Mouse (Mus musculus) forebrain, embryonic 16.5 days (tissue): ENCODE results near the gene Akt3. TPM values are rescaled to one million over a fixed set of nuclear protein-coding genes. Genes with fewer than 3 reads are reported as not detected.
A peak's percentile ranks its signal among the peaks of the same experiment; 100 is the strongest.

Experiments used
- ATAC-seq: fragments of 200-750 bp; cut with Nextera tagmentation; 2 replicates; pipeline ENCODE4 v1.8.0; 2017; ENCODE audit warnings: mild to moderate bottlenecking, moderate library complexity
- H3K27ac ChIP-seq: fragments of 300-500 bp; sonication (generic); 2 replicates; pipeline ENCODE4 v1.5.1; 2014; ENCODE audit warnings: low read length, control low read depth
- H3K27me3 ChIP-seq: fragments of 300-500 bp; sonication (generic); replicated peaks from 2 replicates; pipeline ENCODE4 v1.6.1; 2014; ENCODE audit warnings: low read length; ENCODE audit not compliant: control insufficient read depth, insufficient read depth
- H3K36me3 ChIP-seq: fragments of 300-500 bp; sonication (generic); 2 replicates; pipeline ENCODE4 v1.6.1; 2014; ENCODE audit not compliant: control insufficient read depth, insufficient read depth
- H3K4me1 ChIP-seq: fragments of 300-500 bp; sonication (generic); replicated peaks from 2 replicates; pipeline ENCODE4 v1.6.1; 2014; ENCODE audit warnings: low read length; ENCODE audit not compliant: control insufficient read depth, insufficient read depth
- H3K4me2 ChIP-seq: fragments of 300-500 bp; sonication (generic); 2 replicates; pipeline ENCODE4 v1.6.1; 2014; ENCODE audit warnings: mild to moderate bottlenecking, low read length, control low read depth
- H3K4me3 ChIP-seq: fragments of 300-500 bp; sonication (generic); replicated peaks from 2 replicates; pipeline ENCODE4 v1.5.1; 2014; ENCODE audit warnings: mild to moderate bottlenecking, low read length, control low read depth
- H3K9ac ChIP-seq: fragments of 300-500 bp; sonication (generic); replicated peaks from 2 replicates; pipeline ENCODE4 v1.6.1; 2014; ENCODE audit warnings: low read depth, low read length, control low read depth
- H3K9me3 ChIP-seq: fragments of 300-500 bp; sonication (generic); 2 replicates; pipeline ENCODE4 v1.6.1; 2016; ENCODE audit warnings: low read length; ENCODE audit not compliant: control insufficient read depth
- WGBS: fragments of 180-500 bp; shearing (Covaris S2); extraction: QIAGEN DNeasy Blood & Tissue Kit; methylation state at CpG from one replicate; pipeline ENCODE4 v1.1.7; 2014; 5-methylcytosine and 5-hydroxymethylcytosine counted together
- polyA plus RNA-seq: library from polyadenylated mRNA; unstranded; fragments of >200 nt; fragmentation: Nextera tagmentation; extraction: Ambion mirVana; gene quantifications from 2 replicates; pipeline ENCODE4 v1.2.1, GENCODE M21; 2015

Gene Akt3
- polyA plus RNA-seq, 1 experiment from 2014 or later, result 40.6 TPM

GRCm38 (mm10) chr1:177195224-177195623 is 62.8 kb downstream of the Akt3 start:
- H3K9me3 ChIP-seq, result no peaks in the 10 kb centered on the region
- ATAC-seq, result no peak

DNA sequence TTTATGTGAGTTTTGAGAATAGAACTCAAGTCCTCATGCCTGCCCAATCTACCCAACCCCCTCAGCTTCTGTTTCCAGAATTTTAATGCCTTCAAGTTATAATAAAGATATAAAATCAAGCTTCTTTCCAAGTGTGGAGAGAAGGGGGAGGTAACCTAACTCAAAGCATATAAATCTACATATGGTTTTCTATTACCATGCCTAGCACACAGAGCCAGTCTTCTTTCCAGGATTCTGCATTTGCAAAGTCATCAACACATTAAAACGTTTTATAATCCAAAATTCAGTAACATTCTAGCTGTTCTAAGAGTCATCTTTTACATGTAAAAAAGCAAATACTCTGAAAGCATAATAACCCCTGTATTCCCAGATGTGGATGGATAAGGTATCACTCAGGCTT is 63.7 kb downstream of the Akt3 start:
- no peaks in the 10 kb centered on the region for H3K9me3 ChIP-seq
- 0 out of 2 replicates have a peak, but pooled peaks cover 2% of the 10 kb centered on the region for H3K4me1 ChIP-seq
- no peak overlapping the region for H3K4me3 ChIP-seq
- 52% methylated on average over 1 of the region's 1 CpGs for WGBS
- H3K4me2 ChIP-seq, result no peak overlapping the region
- peak; percentile 53; the same call in 1 of the 2 replicates for ATAC-seq
- no peak overlapping the region for H3K9ac ChIP-seq
- no peaks in the 10 kb centered on the region for H3K36me3 ChIP-seq
- H3K27ac ChIP-seq, result peak overlapping the region; percentile 47; the same call in 1 of the 2 replicates
- H3K27me3 ChIP-seq, result no peaks in the 10 kb centered on the region

More at GRCm38 (mm10) chr1:177195224-177195623, 62.8 kb downstream of the Akt3 start:
- H3K36me3 ChIP-seq, result no peaks in the 10 kb centered on the region
- no peak overlapping the region for H3K27ac ChIP-seq
- no peak overlapping the region for H3K9ac ChIP-seq
- no peak overlapping the region for H3K4me3 ChIP-seq
- 0 out of 2 replicates have a peak, but pooled peaks cover 2% of the 10 kb centered on the region for H3K4me1 ChIP-seq
- H3K27me3 ChIP-seq, result no peaks in the 10 kb centered on the region
- H3K4me2 ChIP-seq, result no peak overlapping the region

GRCm38 (mm10) chr1:177191623-177192022 is 66.4 kb downstream of the Akt3 start:
- H3K36me3 ChIP-seq, result no peaks in the 10 kb centered on the region
- no peak overlapping the region for H3K9ac ChIP-seq
- 0 out of 2 replicates have a peak, but pooled peaks cover 2% of the 10 kb centered on the region for H3K4me1 ChIP-seq
- H3K4me3 ChIP-seq, result no peak overlapping the region
- H3K27me3 ChIP-seq, result no peaks in the 10 kb centered on the region
- WGBS, result 26% methylated on average over 3 of the region's 3 CpGs
- H3K4me2 ChIP-seq, result no peak overlapping the region
- no peaks in the 10 kb centered on the region for H3K9me3 ChIP-seq
- ATAC-seq, result no peak
- no peak overlapping the region for H3K27ac ChIP-seq

GRCm38 (mm10) chr1:177190358-177190757 is 67.6 kb downstream of the Akt3 start:
- 97% methylated on average over 1 of the region's 1 CpGs for WGBS
- no peak overlapping the region for H3K4me2 ChIP-seq

DNA sequence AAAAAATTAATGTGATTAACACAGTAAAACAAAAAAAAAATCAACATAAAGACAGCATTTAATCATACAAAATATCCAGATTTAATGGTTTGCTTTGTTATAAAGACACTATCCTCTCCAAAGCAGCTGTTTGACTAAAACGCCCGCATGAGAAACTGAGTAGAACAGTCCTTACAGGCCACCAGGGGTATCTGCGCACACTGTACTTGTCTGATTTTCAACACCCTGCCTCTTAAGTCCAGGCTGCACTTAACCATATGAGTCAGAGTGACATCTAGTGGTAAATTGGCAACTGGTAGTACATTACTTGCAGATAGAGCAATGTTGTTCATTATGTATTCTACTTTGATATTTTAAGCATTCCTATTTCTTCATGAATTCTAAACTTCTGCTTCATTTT is 69.3 kb downstream of the Akt3 start:
- Histone ChIP-seq H3K4me1 (no peaks in the 10 kb centered on the region), H3K27me3 (no peaks in the 10 kb centered on the region), H3K27ac (no peak overlapping the region), H3K9me3 (no peaks in the 10 kb centered on the region), H3K9ac (no peak overlapping the region), H3K4me2 (no peak overlapping the region), H3K36me3 (no peaks in the 10 kb centered on the region; the same call in 1 of the 2 replicates), H3K4me3 (no peak overlapping the region)
- WGBS, result 7% methylated on average over 3 of the region's 3 CpGs
- peak; percentile 91 for ATAC-seq

More at GRCm38 (mm10) chr1:177190358-177190757, 67.6 kb downstream of the Akt3 start:
- Histone ChIP-seq H3K9ac (no peak overlapping the region), H3K9me3 (no peaks in the 10 kb centered on the region), H3K27ac (no peak overlapping the region), H3K36me3 (no peaks in the 10 kb centered on the region), H3K4me3 (no peak overlapping the region), H3K27me3 (no peaks in the 10 kb centered on the region), H3K4me1 (0 out of 2 replicates have a peak, but pooled peaks cover 2% of the 10 kb centered on the region)
- no peak for ATAC-seq

- Histone ChIP-seq H3K9ac (no peak overlapping the region), H3K36me3 (no peaks in the 10 kb centered on the region; the same call in 1 of the 2 replicates), H3K4me3 (no peak overlapping the region), H3K4me1 (no peaks in the 10 kb centered on the region), H3K27ac (no peak overlapping the region; the same call in 1 of the 2 replicates), H3K27me3 (no peaks in the 10 kb centered on the region), H3K4me2 (no peak overlapping the region), H3K9me3 (no peaks in the 10 kb centered on the region)
- no peak for ATAC-seq
- 28% methylated on average over 2 of the region's 2 CpGs for WGBS
Observed at GRCm38 (mm10) chr1:177186751-177187150, 71.3 kb downstream of the Akt3 start.

DNA sequence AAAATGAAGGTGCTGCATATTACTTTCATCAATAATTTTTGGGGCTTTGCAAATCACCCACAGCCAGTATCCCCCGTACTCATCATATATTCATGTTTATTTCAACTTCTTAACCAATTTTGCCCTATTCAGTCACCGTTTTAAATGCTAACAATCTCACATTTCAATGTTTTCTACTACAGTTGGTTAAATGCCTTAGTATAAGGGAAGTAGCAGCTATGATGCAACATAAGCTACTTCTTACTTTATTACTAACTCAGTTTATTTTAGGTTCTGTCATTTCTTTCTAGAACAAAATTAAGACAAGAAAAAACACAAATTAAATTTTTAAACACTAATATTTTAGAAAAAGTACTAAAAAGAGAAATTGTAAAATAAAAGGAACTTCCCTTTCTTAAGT is 78.4 kb downstream of the Akt3 start:
- 88% methylated on average over 2 of the region's 2 CpGs for WGBS

GRCm38 (mm10) chr1:177175436-177175835 is 82.6 kb downstream of the Akt3 start:
- Histone ChIP-seq H3K27me3 (no peaks in the 10 kb centered on the region), H3K27ac (peak overlapping the region; percentile 44), H3K9ac (no peak overlapping the region), H3K4me2 (no peak overlapping the region), H3K4me3 (no peak overlapping the region), H3K36me3 (no peaks in the 10 kb centered on the region), H3K4me1 (peaks cover 11% of the 10 kb centered on the region), H3K9me3 (no peaks in the 10 kb centered on the region)
- ATAC-seq, result peak; percentile 94

More for the DNA sequence above, 78.4 kb downstream of the Akt3 start:
- H3K4me1 ChIP-seq, result peaks cover 6% of the 10 kb centered on the region; the same call in 1 of the 2 replicates
- H3K9ac ChIP-seq, result no peak overlapping the region
- H3K4me3 ChIP-seq, result no peak overlapping the region
- no peak overlapping the region for H3K27ac ChIP-seq
- ATAC-seq, result no peak
- no peak overlapping the region for H3K4me2 ChIP-seq
- H3K27me3 ChIP-seq, result no peaks in the 10 kb centered on the region
- no peaks in the 10 kb centered on the region; the same call in 1 of the 2 replicates for H3K36me3 ChIP-seq
- H3K9me3 ChIP-seq, result no peaks in the 10 kb centered on the region

GRCm38 (mm10) chr1:177171300-177171699 is 86.7 kb downstream of the Akt3 start:
- Histone ChIP-seq H3K27ac (no peak overlapping the region), H3K4me1 (peaks cover 7% of the 10 kb centered on the region), H3K9me3 (no peaks in the 10 kb centered on the region), H3K36me3 (no peaks in the 10 kb centered on the region), H3K4me3 (no peak overlapping the region), H3K9ac (no peak overlapping the region), H3K27me3 (no peaks in the 10 kb centered on the region), H3K4me2 (no peak overlapping the region)
- ATAC-seq, result peak; percentile 21; the same call in 1 of the 2 replicates

GRCm38 (mm10) chr1:177165789-177166188 is 92.2 kb downstream of the Akt3 start:
- H3K4me3 ChIP-seq, result no peak overlapping the region

More at GRCm38 (mm10) chr1:177165789-177166188, 92.2 kb downstream of the Akt3 start:
- Histone ChIP-seq H3K4me2 (no peak overlapping the region), H3K36me3 (no peaks in the 10 kb centered on the region), H3K9ac (no peak overlapping the region), H3K27me3 (no peaks in the 10 kb centered on the region), H3K4me1 (peaks cover 3% of the 10 kb centered on the region; the same call in 1 of the 2 replicates), H3K27ac (peak overlapping the region; percentile 67), H3K9me3 (no peaks in the 10 kb centered on the region)
- 13% methylated on average over 2 of the region's 2 CpGs for WGBS
- peak; percentile 73 for ATAC-seq
